Mouse (Mus musculus) ovary, postnatal 14 days (tissue): ENCODE results near the gene Arrdc5.

ENCODE experiments used
- DNase-seq: peaks from one replicate; pipeline ENCODE4 v3.0.0; 2022; ENCODE audit warnings: low spot score

Arrdc5 gene

GRCm38 (mm10) chr17:56303847-56304586 lies 3.9 kb upstream of the Arrdc5 start:
- peak; percentile 93 for DNase-seq

DNA sequence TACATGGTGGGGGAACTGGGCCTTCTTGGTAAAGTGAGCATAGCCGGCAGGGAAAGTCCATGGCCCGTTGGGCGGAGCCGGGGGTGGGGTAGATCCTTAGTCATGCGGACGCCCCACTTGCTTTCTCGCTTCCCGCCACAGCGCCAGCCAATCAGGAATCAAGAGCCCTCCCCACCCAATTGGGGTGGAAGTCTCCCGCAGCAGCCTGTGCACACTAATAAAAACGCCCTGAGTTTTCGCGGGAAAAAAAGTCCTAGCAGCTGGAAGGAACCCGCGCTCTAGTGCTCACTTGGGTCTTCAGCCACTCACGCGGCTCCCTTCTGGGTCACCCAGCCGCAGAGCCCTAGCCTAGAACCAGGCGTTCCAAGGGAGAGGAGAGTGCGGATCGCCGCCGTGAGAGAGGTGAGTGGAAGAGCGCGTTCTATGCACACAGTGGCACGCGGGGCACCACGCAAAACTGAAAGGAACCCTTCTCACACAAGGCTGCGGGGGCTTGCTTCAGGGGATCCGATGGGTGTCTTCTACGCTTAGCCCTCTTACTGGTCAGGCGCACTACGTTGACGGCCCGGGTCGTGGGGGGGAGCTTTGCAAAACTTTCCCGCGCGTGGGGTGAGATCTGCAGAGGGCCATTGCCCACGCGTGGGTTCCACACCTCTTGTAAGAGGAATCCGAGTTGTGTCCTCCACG lies 3.2 kb upstream of the Arrdc5 start, which contains the start of gene Uhrf1:
Gene Uhrf1 (plus strand): TSS at position 162 of the 687 bp plus-strand sequence.
- peak; percentile 60 for DNase-seq

GRCm38 (mm10) chr17:56302363-56302996 lies 2.4 kb upstream of the Arrdc5 start:
- no peak for DNase-seq

DNA sequence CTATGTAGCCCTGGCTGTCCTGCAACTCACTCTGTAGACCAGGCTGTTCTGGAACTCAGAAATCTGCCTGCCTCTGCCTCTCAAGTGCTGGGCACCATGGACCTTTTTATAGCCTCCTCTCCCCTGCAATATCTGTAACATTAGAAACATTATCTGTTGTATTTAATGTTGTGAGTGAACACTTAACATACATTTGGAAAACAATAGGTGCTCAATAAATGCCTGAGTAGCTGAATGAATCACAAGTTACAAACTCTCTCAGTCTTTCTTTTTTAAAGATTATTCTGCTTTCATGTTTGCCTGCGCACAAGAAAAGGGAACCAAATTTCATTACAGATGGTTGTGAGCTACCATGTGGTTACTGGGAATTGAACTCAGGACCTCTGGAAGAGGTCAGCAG lies 1.8 kb downstream of the Arrdc5 start:
- no peak for DNase-seq

DNA sequence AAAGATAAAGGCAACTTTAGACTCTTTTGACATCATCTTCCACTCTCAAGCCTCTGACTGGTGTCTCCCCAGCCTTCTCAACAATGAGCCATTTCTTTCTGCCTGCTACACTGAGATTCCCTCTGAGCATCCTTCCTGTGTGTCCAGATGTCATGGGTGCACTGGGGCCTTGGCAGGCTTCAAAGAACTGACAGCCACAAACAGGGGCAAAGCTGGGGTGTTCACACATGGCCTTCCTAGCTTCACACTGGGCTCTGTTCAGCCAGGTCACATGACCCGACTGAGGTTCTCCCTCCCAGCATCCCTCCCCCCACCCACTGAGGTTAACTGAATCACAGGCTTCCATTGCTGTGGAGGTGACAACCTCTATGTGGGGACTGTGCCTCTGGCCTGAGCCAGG lies 3.9 kb downstream of the Arrdc5 start:
- no peak for DNase-seq

DNA sequence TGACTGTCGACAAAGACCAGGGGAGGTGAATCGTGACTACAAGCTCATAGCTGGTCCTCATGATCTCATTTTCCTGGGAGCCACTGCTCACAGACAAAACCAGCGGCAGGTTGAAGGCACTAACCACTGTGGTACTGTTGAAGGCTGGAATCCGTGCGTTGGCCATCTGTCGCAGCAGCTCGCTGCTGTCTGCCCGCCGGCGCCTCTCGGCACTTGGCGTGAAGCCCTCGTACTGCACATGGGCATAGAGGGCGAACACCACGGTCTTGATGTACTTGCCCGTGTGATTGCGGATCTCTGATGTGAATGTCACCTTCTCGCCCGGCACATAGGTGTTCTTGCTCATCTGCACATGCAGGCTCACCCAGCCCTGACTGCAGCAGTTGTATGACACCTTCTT lies 5.8 kb downstream of the Arrdc5 start:
- DNase-seq: no peak

- no peak for DNase-seq
Measured at GRCm38 (mm10) chr17:56293291-56293690, 6.8 kb downstream of the Arrdc5 start.

DNA sequence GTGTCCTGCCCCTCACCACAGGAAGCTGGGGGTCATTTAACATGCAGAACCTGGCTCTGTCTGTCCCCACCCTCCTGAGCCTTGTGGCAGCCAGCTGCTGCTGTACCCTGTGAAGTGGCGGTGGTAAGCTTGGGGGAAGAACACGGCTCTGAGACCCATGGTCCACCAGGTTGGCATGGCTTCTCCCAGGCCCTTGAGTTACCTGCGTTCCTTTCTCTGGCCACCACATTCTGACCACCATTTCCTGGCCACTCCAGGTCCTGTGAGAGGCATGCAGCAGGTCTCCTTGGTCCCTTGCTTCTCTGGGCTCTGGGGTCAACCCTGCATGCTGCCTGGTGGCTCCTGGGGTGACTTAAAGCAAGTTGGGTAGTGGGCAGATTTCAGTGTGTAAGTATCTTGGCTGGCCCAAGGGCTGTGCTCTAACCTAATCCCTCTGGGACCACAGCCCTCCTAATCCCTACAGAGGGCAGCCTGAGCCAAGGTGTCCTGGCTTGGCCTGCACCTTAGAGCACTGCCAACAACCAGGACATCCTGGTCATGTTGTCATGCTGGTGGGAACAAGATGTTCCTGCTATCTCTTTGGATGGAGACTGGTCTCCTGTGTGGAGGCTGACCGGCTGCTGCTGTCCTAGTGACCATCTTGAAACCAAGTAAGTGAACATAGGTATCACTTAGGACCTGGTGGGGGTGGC lies 7.4 kb downstream of the Arrdc5 start, which contains the start of gene Plin3:
Gene Plin3 (minus strand): TSS at position 343 of the 692 bp plus-strand sequence.
- DNase-seq: no peak

GRCm38 (mm10) chr17:56291826-56292475 lies 8.1 kb downstream of the Arrdc5 start:
- DNase-seq: no peak

GRCm38 (mm10) chr17:56291171-56291511 lies 8.9 kb downstream of the Arrdc5 start:
- peak; percentile 83 for DNase-seq

DNA sequence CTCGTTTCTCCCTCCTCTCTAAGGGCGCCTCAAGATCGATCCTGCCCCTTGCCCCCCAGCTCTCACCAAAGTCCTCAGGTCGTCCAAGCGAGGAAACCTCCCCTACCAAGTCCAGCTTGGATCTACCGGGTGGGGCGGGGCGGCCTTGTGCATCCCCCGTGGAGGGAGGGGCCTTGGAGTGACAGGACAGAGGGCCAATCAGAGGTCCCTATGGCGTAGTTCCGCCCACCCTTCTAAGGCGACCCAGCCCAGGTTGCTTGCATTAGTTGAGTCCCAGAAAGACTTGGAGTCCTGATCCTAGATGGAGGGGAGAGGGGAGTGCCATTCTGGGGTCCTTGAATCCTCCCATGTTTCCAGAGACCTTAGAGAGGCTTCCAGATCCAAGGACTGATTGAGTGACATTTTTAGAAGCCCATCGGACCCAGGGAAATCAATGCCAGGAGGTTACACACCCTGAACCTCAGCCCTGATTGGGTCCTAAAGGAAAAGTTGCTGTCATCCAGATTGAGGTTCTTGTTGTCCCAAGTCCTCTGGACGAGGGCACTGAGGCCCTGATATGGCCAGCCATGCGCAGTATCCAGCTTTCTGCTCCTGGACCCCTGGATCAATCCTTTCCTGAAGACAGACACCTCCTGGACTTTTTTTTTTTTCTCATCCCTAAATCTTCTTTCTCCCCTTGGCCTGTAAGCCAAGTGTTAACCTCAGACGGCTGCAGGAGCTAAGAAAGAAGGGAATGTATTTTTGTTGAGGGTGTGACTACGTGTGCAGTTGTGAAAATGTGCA lies 9.5 kb downstream of the Arrdc5 start:
- peak; percentile 99 for DNase-seq

DNA sequence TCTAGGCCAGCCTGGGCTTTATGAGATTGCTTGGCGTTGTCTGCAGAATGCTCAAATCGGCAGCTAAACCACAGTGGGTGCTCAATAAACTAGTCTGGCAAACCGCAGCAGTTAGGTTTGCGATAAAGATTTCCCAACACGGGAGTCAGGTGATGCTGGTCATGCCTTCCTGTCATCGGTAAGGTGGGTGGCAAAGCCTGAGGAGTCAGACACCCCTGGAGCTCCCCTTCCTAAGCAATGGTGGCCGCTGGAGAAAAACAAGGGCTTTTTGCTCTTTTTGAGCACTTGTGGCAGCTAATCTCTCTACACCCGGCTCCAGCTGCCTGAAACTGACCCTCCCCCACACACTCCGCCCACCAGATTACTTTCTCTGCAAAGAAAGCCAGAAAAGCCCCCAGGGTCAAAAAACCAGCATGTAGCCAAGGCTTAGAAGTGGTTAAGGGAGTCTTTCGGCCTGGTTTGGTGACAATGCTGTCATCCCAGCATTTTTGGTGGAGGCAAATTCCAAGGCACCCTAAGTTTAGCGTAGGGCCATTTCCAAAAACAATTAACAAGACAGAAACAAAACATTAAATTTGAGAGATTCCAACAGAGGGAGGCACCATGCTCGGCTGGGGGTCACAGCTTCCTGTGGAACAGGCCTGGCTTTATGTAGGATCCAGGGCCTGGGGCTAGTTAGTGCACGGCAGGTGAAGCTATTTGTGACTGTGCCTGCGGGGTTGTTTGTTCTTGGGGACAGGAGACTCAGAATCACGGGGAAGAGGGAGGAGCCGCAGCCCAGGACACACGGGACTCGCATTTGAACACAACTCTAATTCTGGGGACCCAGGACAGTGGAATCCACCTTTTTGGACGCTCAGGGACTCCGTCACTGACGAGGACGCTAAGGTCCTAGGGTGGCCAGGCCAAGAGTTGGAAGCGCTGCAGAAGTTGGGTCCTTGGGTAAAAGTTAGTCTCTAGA lies 10.4 kb downstream of the Arrdc5 start:
- peak; percentile 61 for DNase-seq

- DNase-seq: no peak
Measured at GRCm38 (mm10) chr17:56288866-56289265, 11.2 kb downstream of the Arrdc5 start.

DNA sequence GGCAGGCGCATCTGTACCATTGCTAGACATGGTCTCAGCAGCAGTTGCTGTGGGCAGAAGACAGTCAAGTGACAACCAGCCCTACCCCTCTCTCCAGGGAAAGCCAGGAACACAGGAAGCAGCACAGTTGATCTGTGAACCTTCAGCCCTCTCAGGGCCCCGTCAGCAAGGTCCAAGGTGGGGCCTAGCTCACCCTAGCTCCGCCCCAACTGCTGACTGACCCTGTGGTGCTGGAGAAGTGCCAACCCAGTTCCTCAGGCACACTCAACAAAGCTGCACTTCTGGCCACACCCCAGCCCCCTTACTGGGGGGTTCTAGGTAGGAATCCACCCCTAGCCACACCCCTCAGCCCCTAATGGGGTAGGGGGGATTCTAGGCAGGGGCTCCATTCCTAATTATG lies 12.3 kb downstream of the Arrdc5 start:
- no peak for DNase-seq

DNA sequence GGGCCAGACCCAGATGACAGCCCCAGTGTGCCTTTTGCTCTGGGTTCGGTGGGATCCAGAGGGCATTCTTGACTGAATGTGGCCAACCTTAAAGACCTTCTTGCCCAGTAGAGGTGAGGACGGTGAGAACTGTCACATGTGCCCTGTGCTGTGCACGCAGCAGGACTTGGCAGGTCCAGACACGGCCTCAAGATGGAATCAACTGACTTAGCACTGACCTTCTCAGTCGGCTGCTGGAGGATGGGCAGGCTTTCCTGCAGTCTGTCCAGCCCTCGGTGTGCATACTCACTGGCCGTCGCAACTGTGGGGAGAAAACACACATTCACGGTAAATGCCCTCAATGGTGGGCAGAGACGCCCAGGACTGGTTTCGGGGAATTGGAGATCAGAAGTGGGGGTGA lies 14.1 kb downstream of the Arrdc5 start:
- DNase-seq: no peak

GRCm38 (mm10) chr17:56283316-56283715 lies 16.8 kb downstream of the Arrdc5 start:
- no peak for DNase-seq

GRCm38 (mm10) chr17:56282802-56283201 lies 17.3 kb downstream of the Arrdc5 start:
- no peak for DNase-seq

- DNase-seq: no peak
Measured at GRCm38 (mm10) chr17:56281193-56281592, 18.9 kb downstream of the Arrdc5 start.

DNA sequence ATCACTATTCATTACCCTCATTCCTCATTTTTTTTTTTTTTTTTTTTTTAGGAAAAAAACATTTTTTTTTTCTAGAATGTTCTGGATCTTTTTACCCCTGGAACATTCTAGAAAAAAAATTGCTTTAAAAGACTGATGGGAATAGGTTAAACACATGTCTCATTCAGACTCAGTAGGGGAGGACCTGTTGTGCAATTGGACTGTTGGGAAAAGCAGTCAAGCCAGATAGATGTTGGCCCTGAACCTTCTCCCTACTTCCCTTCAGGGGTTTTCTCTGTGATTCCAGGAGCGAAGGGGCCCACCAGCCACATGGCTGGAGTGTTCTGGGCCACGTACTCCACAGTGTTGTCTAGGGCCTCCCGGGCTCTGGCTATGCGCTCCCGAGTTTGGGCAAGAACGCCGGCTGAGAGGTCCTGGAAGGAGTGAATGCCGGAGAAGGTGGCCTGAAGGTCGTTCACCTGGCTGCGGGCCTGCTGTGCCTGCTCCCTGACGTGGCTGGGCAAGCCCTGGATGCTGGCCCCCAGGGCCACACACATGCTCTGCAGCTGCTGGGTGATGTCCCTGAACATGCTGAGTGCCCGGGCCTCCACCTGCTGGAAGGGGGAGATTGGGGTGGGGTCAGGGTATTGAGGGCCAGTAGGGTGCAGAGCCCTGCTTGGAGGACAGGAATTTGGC lies 20.5 kb downstream of the Arrdc5 start:
- no peak for DNase-seq
